Mouse (Mus musculus): Measurements from ENCODE around the gene Dnah1.

The Dnah1 gene

GRCm38 (mm10) chr14:31237101-31237882 is 86.4 kb downstream of the Dnah1 start:
- in situ Hi-C loops (cut with MboI, MseI): no loop called here

GRCm38 (mm10) chr14:31233996-31234591 is 89.6 kb downstream of the Dnah1 start:
- in situ Hi-C loops (cut with MboI, MseI): no loop called here

DNA sequence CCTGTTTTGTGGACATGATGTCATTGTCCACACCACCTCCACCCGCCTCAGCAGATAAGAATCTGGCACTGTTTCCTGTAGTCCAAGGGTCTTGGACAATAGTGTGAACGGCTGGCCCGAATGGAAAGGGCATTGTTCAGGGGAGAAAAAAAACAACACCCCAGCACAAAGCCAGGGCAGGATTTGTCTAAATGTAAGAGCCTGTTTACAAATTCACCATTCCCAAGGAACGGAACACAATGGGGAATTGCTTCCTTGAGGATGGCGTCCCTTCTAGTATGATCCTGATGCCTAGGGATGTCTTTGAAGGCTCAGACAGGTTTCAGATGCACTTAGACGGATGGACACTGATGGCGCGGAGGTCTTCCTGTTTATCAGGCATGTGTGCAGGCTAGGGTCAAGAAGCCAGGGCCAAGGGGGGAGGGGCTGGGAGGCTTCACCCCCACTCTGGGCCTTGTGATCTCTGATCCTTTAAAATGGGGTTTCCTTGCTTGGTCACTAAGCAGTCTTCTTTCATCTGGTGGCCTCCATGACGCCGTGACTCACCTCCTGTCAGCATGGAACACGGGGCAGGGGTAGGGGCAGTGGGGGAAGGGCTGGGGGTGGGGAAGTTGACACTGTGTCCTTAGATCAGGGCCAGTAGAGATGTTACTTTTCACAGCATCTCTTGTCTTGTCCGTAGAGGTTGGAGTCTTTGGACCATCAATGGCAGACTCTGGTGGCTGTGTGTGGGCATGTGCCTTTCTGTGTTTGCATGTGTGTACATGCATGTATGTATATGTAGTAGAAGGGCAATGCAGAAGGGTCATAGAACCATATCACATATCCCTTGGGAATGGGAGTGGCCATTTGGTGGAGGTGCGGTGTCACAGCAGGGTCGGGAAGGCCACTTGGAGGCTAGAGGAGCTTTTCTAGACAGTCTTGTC is 90.4 kb downstream of the Dnah1 start:
- in situ Hi-C loops (cut with MboI, MseI): no loop called here

DNA sequence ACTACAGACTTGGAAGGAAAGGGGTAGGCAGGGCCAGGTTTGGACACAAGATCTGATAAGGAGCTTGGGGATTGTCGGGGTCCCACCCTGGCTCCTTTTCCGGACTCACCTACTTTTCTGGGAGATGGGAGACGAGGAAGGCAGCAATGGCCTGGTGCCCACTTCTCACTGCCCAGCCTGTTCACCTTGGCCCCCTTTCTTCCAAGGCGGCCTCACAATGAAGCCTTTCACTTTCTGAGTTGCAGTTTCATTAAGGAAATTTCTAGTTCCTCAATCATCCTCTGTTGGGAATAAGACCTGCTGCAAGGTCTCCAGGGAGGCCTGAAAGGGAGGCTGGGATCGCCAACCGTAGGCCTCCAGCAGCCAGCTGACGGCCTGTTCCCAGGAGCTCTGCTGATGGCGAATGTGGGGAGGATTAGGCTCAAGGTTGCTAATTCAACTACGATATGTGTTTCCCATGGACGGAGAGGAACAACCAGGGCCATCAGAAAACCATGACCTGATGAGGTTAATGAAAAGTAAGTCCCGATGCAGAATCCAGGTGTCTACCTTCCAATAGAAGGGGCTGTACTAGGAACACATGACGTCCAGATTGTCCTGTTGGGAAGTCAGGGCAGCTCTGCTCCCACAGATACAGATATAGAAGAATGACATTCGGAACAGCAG is 91.2 kb downstream of the Dnah1 start:
- in situ Hi-C loops (cut with MboI, MseI): no loop called here

- in situ Hi-C loops (cut with MboI, MseI): no loop called here
Observed at GRCm38 (mm10) chr14:31230442-31230841, 93.3 kb downstream of the Dnah1 start.

- in situ Hi-C loops (cut with MboI, MseI): no loop called here
Observed at GRCm38 (mm10) chr14:31228234-31228633, 95.5 kb downstream of the Dnah1 start.

- in situ Hi-C loops (cut with MboI, MseI): no loop called here
Observed at GRCm38 (mm10) chr14:31226978-31227377, 96.7 kb downstream of the Dnah1 start.

GRCm38 (mm10) chr14:31217666-31218065 is 106.0 kb downstream of the Dnah1 start, which contains the start of gene Sema3g:
Gene Sema3g (plus strand): TSS chr14:31217860.
- in situ Hi-C loops (cut with MboI, MseI): no loop called here

DNA sequence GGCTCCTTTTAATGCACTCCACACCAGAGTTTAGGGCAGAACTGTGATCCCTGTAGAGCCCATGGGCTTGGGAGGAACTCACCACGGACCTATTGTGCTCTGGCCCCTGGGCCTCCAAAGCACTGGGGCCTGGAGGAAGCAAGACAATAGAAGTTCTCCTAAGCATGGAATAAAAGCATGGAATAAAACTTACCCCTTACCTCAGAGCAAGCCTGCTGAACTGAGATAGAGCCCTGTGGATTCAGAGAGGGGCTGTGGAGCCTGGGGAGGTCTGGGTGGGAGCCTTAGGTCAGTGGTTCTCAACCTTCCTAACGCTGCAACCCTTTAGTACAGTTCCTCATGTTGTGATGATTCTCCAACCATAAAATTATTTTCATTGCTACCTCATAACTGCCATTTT is 106.8 kb downstream of the Dnah1 start, which contains the start of gene Nisch:
Nisch (minus strand) TSS at position 101 of the 400 bp plus-strand sequence.
- in situ Hi-C loops (cut with MboI, MseI): no loop called here

GRCm38 (mm10) chr14:31215157-31216002 is 108.3 kb downstream of the Dnah1 start:
- in situ Hi-C loops (cut with MboI, MseI): no loop called here

DNA sequence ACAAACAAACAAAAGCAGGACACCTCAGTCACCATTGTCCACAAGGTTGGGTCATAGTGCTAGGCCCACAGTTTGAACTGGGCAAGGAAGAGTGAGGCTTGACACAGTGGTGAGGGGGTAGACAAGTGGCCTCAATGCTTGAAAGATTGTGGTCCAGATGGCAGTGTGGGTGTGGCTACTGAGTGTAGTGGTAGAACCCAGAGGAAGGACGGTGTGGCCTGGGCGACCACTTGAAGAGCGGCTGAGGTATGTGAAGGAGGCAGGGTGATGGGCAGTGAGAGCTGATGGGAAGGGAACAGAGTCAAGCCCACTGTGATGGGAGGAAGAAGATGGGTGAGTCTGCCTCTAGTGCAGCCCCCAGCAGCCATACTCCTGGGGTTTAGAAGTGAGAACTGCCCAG is 109.0 kb downstream of the Dnah1 start:
- in situ Hi-C loops (cut with MboI, MseI): loop anchor here (5.0 kb wide), 2 partner anchors 38 to 98 kb away; partner anchors contain the start of genes Bap1 and Phf7

GRCm38 (mm10) chr14:31213868-31214267 is 109.8 kb downstream of the Dnah1 start:
- in situ Hi-C loops (cut with MboI, MseI): loop anchor here (5.0 kb wide), 2 partner anchors 38 to 98 kb away; partner anchors contain the start of genes Bap1 and Phf7

GRCm38 (mm10) chr14:31212499-31212898 is 111.2 kb downstream of the Dnah1 start:
- in situ Hi-C loops (cut with MboI, MseI): loop anchor here (5.0 kb wide), 2 partner anchors 40 to 100 kb away; partner anchors contain the start of genes Bap1 and Phf7

GRCm38 (mm10) chr14:31211854-31212253 is 111.8 kb downstream of the Dnah1 start:
- in situ Hi-C loops (cut with MboI, MseI): loop anchor here (5.0 kb wide), 2 partner anchors 40 to 100 kb away; partner anchors contain the start of genes Bap1 and Phf7

Data from regulatory T cell (primary cell).